Mouse (Mus musculus) G1E-ER4 (cell line): Measurements from ENCODE around the gene Slc2a1. TPM values are rescaled to one million over a fixed set of nuclear protein-coding genes. Genes with fewer than 3 reads are reported as not detected.

ENCODE experiments used
- GATA1 ChIP-seq: IDR thresholded peaks from one replicate; pipeline ENCODE4 v1.8.0; 2012; ENCODE audit warnings: low read length, inconsistent platforms
- polyA plus RNA-seq: library from polyadenylated mRNA; stranded (reverse); fragments of >175 nt; gene quantifications from 2 replicates; pipeline ENCODE4 v1.2.3, GENCODE M21; 2012

The Slc2a1 gene
- polyA plus RNA-seq, 1 experiment = 62.4 TPM

GRCm38 (mm10) chr4:119082740-119083231, 25.7 kb upstream of the Slc2a1 start:
- TF ChIP-seq GATA1 = no peak

GRCm38 (mm10) chr4:119088424-119088823, 20.1 kb upstream of the Slc2a1 start:
- TF ChIP-seq GATA1 = no peak

- TF ChIP-seq GATA1 = no peak
These were observed 14.6 kb upstream of the Slc2a1 start for GRCm38 (mm10) chr4:119093890-119094289.

- TF ChIP-seq GATA1 = no peak
These were observed 13.5 kb upstream of the Slc2a1 start for GRCm38 (mm10) chr4:119094987-119095386.

- TF ChIP-seq GATA1 = no peak
These were observed 12.1 kb upstream of the Slc2a1 start for GRCm38 (mm10) chr4:119096401-119096800.

GRCm38 (mm10) chr4:119097421-119097820, 11.1 kb upstream of the Slc2a1 start:
- no peak for TF ChIP-seq GATA1

- TF ChIP-seq GATA1 = no peak
These were observed 10.0 kb upstream of the Slc2a1 start for GRCm38 (mm10) chr4:119098216-119099210.

- TF ChIP-seq GATA1 = no peak
These were observed 7.1 kb upstream of the Slc2a1 start for GRCm38 (mm10) chr4:119101392-119101791.

GRCm38 (mm10) chr4:119102350-119103126, 6.0 kb upstream of the Slc2a1 start:
- TF ChIP-seq GATA1 = no peak

GRCm38 (mm10) chr4:119104847-119105246, 3.7 kb upstream of the Slc2a1 start:
- no peak for TF ChIP-seq GATA1

- TF ChIP-seq GATA1 = no peak
These were observed 2.8 kb upstream of the Slc2a1 start for GRCm38 (mm10) chr4:119105704-119106103.

- TF ChIP-seq GATA1 = no peak
These were observed 644 bp upstream of the Slc2a1 start for GRCm38 (mm10) chr4:119107867-119108266.

- no peak for TF ChIP-seq GATA1
These were observed 1.1 kb downstream of the Slc2a1 start for GRCm38 (mm10) chr4:119109640-119110039.

- TF ChIP-seq GATA1 = no peak
These were observed 2.0 kb downstream of the Slc2a1 start for GRCm38 (mm10) chr4:119110512-119110911.

- TF ChIP-seq GATA1 = no peak
These were observed 2.9 kb downstream of the Slc2a1 start for GRCm38 (mm10) chr4:119111410-119111809.
